Mouse (Mus musculus) limb, embryonic 14.5 days (tissue): ENCODE data around the gene Fem1a. TPM values are rescaled to one million over a fixed set of nuclear protein-coding genes. Genes with fewer than 3 reads are reported as not detected.

Experiments
- ATAC-seq: fragments of 200-750 bp; cut with Nextera tagmentation; 2 replicates; pipeline ENCODE4 v1.8.0; 2017; ENCODE audit warnings: low read depth, moderate number of reproducible peaks, moderate TSS enrichment; ENCODE audit not compliant: low FRiP score
- DNase-seq: peaks from one replicate; pipeline ENCODE4 v3.0.0-alpha.2; 2015; ENCODE audit warnings: low spot score
- H3K27ac ChIP-seq: fragments of 300-500 bp; sonication (generic); replicated peaks from 2 replicates; pipeline ENCODE4 v1.5.1; 2014; ENCODE audit warnings: low read depth, mild to moderate bottlenecking, low read length, moderate library complexity, mixed read lengths
- H3K27me3 ChIP-seq: fragments of 300-500 bp; sonication (generic); 2 replicates; pipeline ENCODE4 v1.6.1; 2014; ENCODE audit warnings: low read length, mixed read lengths; ENCODE audit not compliant: control insufficient read depth, insufficient read depth
- H3K36me3 ChIP-seq: fragments of 300-500 bp; sonication (generic); 2 replicates; pipeline ENCODE4 v1.6.1; 2014; ENCODE audit warnings: mild to moderate bottlenecking, low read length, moderate library complexity, mixed read lengths; ENCODE audit not compliant: control insufficient read depth, insufficient read depth
- H3K4me1 ChIP-seq: fragments of 300-500 bp; sonication (generic); 2 replicates; pipeline ENCODE4 v1.6.1; 2014; ENCODE audit warnings: antibody characterized with exemption, low read length, mixed read lengths; ENCODE audit not compliant: control insufficient read depth, insufficient read depth
- H3K4me2 ChIP-seq: fragments of 300-500 bp; sonication (generic); replicated peaks from 2 replicates; pipeline ENCODE4 v1.6.1; 2014; ENCODE audit warnings: low read depth, mild to moderate bottlenecking, low read length, moderate library complexity; ENCODE audit not compliant: severe bottlenecking
- H3K4me3 ChIP-seq: fragments of 300-500 bp; sonication (generic); replicated peaks from 2 replicates; pipeline ENCODE4 v1.5.1; 2014; ENCODE audit warnings: low read length
- H3K9ac ChIP-seq: fragments of 300-500 bp; sonication (generic); 2 replicates; pipeline ENCODE4 v1.6.1; 2014; ENCODE audit warnings: mild to moderate bottlenecking, low read depth, low read length, moderate library complexity; ENCODE audit not compliant: severe bottlenecking
- H3K9me3 ChIP-seq: fragments of 300-500 bp; sonication (generic); 2 replicates; pipeline ENCODE4 v1.6.1; 2016; ENCODE audit warnings: low read length; ENCODE audit not compliant: control insufficient read depth
- POLR2A ChIP-seq: fragments of 200-500 bp; IDR thresholded peaks from 2 replicates; pipeline ENCODE4 v1.8.0; 2012; ENCODE audit warnings: inconsistent platforms, mild to moderate bottlenecking, moderate library complexity, borderline replicate concordance; ENCODE audit not compliant: insufficient read depth, insufficient read length; ENCODE audit errors: extremely low read depth
- WGBS: fragments of 180-500 bp; shearing (Covaris S2); extraction: QIAGEN DNeasy Blood & Tissue Kit; methylation state at CpG from one replicate; pipeline ENCODE4 v1.1.7; 2014; 5-methylcytosine and 5-hydroxymethylcytosine counted together
- polyA plus RNA-seq, 2 experiments: library from polyadenylated mRNA; depleted of rRNA in 1 of 2; stranded (reverse) in 1 of 2; unstranded in 1 of 2; fragments of >200 nt; fragmentation: Nextera tagmentation in 1 of 2; extraction: Ambion mirVana in 1 of 2; gene quantifications; 2 replicates each; pipeline versions ENCODE4 v1.2.1 to v1.2.3; 2012 to 2014

Gene Fem1a
- polyA plus RNA-seq, 2 experiments: 14.5 to 16.0 TPM

GRCm38 (mm10) chr17:56290388-56291170, 34.0 kb downstream of the Fem1a start:
- no peaks in the 10 kb centered on the region for H3K9me3 ChIP-seq
- H3K27ac ChIP-seq: peak overlapping the region; percentile 92
- TF ChIP-seq POLR2A: peak; percentile 54; the same call in 1 of the 2 replicates
- H3K9ac ChIP-seq: peak overlapping the region; percentile 68
- ATAC-seq (peak; percentile 90), DNase-seq (peak; percentile 98)
- H3K27me3 ChIP-seq: no peaks in the 10 kb centered on the region
- peaks cover 33% of the 10 kb centered on the region for H3K4me1 ChIP-seq
- WGBS: 5% methylated on average over 17 of the region's 17 CpGs
- H3K36me3 ChIP-seq: peaks cover 15% of the 10 kb centered on the region
- peak overlapping the region; percentile 71 for H3K4me2 ChIP-seq
- peak overlapping the region; percentile 57 for H3K4me3 ChIP-seq

- Histone ChIP-seq H3K27ac (peak overlapping the region; percentile 92), H3K9ac (peak overlapping the region; percentile 68), H3K36me3 (peaks cover 10% of the 10 kb centered on the region), H3K27me3 (no peaks in the 10 kb centered on the region), H3K9me3 (no peaks in the 10 kb centered on the region), H3K4me2 (peak overlapping the region; percentile 71), H3K4me1 (peaks cover 33% of the 10 kb centered on the region), H3K4me3 (peak overlapping the region; percentile 57)
- DNase-seq: peak; percentile 89
- WGBS: 2% methylated on average over 14 of the region's 16 CpGs
- no peak for TF ChIP-seq POLR2A
- peak; percentile 88 for ATAC-seq
Observed at GRCm38 (mm10) chr17:56291171-56291511, 34.5 kb downstream of the Fem1a start.

- peaks cover 2% of the 10 kb centered on the region for H3K36me3 ChIP-seq
- no peak for TF ChIP-seq POLR2A
- no peak for ATAC-seq
- no peaks in the 10 kb centered on the region for H3K9me3 ChIP-seq
- peaks cover 33% of the 10 kb centered on the region for H3K4me1 ChIP-seq
- WGBS: 57% methylated on average over 7 of the region's 7 CpGs
- H3K4me2 ChIP-seq: peak overlapping the region; percentile 71
- peak overlapping the region; percentile 68; the same call in 1 of the 2 replicates for H3K9ac ChIP-seq
- peak overlapping the region; percentile 92 for H3K27ac ChIP-seq
- no peak for DNase-seq
- 0 out of 2 replicates have a peak overlapping the region, but pooled peaks have one; percentile 57 for H3K4me3 ChIP-seq
- no peaks in the 10 kb centered on the region for H3K27me3 ChIP-seq
Observed at GRCm38 (mm10) chr17:56291826-56292475, 35.3 kb downstream of the Fem1a start.

- peak within 1 kb of the TSS; percentile 92 for H3K27ac ChIP-seq
- H3K36me3 ChIP-seq: no peaks in the 10 kb centered on the region
- no peaks in the 10 kb centered on the region for H3K27me3 ChIP-seq
- H3K4me1 ChIP-seq: peaks cover 32% of the 10 kb centered on the region
- H3K9me3 ChIP-seq: no peaks in the 10 kb centered on the region
- DNase-seq (no peak), ATAC-seq (no peak)
- 0 out of 2 replicates have a peak within 1 kb of the TSS, but pooled peaks have one; percentile 57 for H3K4me3 ChIP-seq
- peak within 1 kb of the TSS; percentile 68; the same call in 1 of the 2 replicates for H3K9ac ChIP-seq
- no peak within 1 kb of the TSS; the same call in 1 of the 2 replicates for H3K4me2 ChIP-seq
- WGBS: 89% methylated on average over 4 of the region's 4 CpGs
- TF ChIP-seq POLR2A: no peak
Observed at GRCm38 (mm10) chr17:56292531-56293222, 36.1 kb downstream of the Fem1a start, which contains the start of gene Plin3. Plin3 (minus strand) TSS chr17:56292873.

GRCm38 (mm10) chr17:56293291-56293690, 36.7 kb downstream of the Fem1a start:
- Histone ChIP-seq H3K4me2 (no peak overlapping the region), H3K36me3 (no peaks in the 10 kb centered on the region), H3K4me3 (no peak overlapping the region), H3K4me1 (peaks cover 26% of the 10 kb centered on the region), H3K9me3 (no peaks in the 10 kb centered on the region), H3K27ac (no peak overlapping the region), H3K27me3 (no peaks in the 10 kb centered on the region), H3K9ac (no peak overlapping the region)
- no peak for TF ChIP-seq POLR2A
- DNase-seq: no peak
- no peak for ATAC-seq
- WGBS: 65% methylated on average over 1 of the region's 1 CpGs
